Mouse (Mus musculus): ENCODE measurements around the gene Lama1. TPM values are rescaled to one million over a fixed set of nuclear protein-coding genes. Genes with fewer than 3 reads are reported as not detected.

Gene Lama1
- 1 to 10 TPM; 2.3 to 2.6 TPM for total RNA-seq (2021)
- long read RNA-seq, experiment 1: 0 reads
- long read RNA-seq, experiment 2, partial matches to known transcripts: 1 of 1 reads
- long read RNA-seq, experiment 2, other reads (novel, unspliced or antisense): 0 of 1 reads

DNA sequence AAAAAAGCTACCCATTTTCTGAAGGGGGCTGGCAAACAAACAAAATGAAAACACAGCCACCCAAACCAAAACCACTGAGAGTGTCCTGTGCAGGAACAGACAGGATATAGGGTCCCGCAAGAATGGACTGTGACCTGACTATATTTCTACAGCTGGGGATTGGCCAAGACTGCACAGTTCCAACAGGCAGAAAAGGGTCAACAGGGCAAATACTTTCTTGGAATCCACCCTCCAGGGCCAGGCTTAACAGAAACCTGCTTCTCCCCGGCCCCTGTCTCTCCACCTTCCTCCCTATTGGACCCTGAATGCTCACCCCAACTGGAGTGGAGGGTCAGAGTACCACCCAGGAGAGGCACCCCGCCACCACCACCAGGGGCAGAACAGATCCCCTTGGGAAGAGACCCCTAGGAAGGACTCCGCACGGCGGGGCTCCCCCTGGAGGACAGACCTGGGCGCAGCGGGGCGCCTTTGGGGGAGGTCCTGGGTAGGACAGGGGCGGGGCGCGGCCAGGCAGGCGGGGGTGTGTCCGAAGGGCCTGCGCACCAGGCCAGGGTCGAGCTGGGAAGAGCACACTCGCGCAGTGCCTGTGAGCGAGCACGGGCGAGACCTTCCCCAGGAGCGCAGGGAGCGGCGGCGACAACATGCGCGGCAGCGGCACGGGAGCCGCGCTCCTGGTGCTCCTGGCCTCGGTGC is at the start of gene Lama1:
Gene Lama1, plus strand, starts transcription at position 566 of the 693 bp plus-strand sequence.
- peak; percentile 57 to 70 for DNase-seq

DNA sequence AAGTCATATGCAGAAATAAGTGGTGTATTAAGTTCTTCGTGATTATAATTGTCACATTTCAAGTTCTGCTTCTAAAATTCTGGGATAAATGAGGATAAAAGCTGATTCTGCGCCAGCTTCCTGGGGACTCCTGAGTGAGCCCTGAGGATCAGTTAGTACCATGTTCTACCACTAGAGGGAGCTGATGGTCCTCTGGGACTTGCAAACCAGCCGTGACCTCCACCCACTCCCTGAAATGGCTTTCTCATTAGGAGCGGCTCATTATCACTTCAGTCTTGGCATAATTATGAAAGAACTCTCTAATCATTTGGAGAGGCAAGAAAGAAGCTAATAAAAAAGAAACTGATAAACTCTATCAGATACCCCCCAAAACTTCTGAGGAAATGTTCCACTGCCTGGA is 45.6 kb upstream of the Lama1 start:
- peak; percentile 70 to 82 for DNase-seq

DNA sequence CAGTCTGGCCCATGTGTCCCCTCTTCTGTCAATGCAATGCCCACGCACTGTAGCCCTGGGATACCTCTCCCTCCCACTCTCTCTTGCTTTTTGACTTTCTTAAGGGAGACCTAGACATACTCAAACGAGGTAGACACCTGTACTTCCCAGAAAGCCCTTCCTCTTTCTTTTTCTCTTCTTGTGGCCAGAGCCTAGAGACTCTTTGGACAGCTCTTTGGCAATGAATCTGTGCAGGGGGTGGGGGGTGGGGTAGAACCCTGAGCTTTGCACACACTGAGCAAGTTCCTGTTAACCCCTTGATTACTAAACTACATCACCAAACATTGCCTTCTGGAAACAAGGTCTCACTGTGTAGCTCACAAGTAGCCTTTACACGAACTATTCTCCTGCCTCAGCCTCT is 32.8 kb upstream of the Lama1 start:
- no peak for DNase-seq

DNA sequence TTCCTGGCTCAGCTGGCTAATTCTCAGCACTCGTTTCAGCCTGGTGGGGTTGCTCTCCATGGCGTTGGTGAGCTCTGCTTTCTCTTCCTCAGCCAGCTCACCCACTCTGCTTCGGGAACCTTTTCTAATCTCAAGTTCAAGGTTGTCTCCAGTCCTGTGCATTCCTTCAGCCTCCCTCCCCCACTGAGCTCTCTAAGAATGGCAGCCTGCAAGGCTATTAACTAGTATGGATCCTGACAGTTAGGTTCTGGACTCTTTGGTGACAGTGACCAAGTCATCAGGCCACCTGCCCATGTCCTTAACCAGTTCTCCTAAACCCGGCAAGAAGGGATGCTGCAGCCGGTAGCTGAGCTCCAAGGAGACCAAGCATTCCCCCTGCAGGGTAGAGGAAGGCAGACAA is 30.1 kb upstream of the Lama1 start:
- no peak for DNase-seq

DNA sequence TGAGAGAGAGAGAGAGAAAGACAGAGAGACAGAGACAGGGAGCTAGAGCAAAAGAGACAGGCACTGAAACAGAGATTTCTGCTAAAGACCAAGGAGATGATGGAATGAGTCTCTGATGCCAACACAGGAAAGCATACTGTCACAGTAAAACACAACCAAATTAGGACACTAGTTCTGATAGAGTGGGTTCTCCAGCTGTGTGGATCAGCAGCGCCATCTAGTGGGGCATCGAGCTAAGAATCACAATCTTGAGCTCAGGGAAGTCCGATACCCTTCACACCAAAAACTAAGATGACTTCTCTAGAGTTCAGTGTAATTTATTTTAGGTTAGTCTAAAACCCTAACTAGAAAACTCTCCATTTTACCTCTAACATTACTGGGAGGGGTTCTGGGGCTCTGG is 29.1 kb upstream of the Lama1 start:
- DNase-seq: peak; percentile 25 to 82

DNA sequence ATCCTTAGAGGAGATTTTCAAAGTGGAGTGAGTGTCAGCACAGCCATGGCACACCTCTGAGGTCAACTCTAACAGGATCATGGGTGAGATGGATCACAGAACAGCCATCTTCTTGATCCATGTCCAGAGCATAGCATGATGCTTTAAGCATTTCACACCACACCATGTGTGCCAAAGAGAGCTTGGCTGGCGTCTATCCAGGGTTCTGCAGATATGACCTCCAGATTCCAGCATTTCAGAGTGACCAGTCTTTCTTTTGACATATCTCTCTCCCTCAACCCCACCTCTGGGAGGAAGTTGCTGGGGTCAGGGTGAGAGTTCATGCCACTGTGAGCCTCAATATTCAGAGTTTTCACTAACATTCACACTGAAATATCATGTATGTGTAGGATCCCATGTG is 18.5 kb upstream of the Lama1 start:
- DNase-seq: no peak

DNA sequence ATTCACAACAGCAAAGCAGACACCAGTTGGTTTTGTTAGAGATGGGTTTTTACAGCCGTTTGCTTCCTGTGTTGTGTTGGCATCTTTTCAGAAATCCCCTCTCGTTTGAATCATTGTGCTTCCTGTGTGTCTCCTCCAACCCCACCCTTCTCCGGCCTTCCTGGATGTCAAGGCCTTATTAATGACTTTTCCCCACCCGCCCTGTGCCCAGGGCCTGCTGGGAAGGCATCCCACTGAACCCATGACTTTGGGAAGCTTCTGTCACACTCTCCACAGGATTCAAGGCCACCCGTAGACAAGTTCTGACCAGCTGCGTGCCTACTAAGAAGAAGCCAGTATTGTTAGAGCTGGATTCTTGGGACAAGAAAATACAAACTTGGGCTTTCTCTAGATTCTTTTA is 16.0 kb upstream of the Lama1 start:
- DNase-seq: no peak

DNA sequence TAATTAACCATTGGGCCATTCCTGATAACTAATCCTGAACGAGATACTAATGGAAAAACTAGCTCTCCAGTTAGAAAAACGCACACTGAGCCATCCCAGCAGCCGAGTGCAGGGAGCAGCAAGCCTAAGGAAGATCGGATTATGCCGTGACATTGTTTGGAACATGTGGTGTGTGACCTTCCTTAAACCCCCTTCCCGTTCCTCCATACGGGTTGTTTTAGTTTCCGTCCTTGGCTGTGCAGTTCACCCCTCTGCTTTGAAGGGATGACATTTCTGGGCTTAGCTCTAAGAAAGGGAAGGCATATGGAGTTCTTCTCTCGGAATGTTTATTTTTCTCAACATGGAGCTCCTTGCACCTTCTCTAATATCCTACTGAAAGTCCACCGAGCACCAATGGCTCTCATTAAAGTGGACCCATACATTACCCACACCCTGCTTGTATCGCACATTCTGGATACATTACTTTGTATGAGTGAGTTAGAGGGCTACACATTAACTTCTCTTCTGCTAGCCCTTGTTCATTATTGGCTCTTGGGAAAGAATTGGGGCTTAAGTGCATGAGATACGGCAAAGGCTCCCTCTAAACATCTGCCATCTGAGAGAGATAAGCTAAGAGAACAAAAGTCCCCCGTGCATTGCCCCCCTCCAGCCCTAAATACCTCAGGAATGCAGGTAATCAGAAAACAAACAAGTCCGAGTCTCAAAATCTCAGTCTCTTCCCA is 11.9 kb upstream of the Lama1 start:
- no peak for DNase-seq

DNA sequence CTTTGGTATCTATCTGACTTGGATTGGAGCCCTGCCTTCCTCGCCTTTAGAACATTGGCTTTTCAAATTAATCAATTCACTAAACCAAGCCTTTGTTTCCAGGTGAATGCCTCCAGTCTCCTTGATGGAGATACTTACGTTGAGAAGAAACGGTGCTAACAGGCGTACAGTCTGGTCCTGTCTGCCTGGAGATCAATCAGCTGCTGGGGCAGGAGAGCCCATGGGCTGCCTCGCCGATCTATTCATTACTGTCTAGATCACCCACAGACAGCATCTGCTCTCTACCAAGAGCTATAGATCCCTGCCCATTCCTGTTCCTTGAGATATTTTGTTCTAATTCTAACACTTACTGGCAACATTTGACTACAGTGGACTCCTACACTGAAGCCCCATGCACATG is 9.6 kb upstream of the Lama1 start:
- no peak for DNase-seq

DNA sequence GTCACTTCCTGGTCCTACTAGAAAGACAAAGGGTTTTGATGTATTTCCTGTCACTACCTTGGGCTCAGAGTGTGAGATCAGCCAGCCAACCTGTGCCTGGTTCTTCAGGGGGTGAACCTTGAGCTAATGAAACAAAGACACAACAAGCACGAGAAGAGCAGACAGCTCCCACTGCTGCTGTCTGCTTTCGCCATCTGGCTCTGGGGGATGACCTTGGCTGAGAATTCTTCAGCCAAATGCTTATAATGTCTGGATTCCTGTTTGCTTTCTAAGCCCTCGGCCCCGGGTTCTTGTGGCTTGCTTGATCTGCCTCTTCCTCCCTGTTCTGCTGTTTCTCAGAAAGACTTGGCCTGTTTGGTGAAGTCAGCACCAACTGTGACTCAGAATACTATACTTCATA is 6.4 kb upstream of the Lama1 start:
- no peak for DNase-seq

DNA sequence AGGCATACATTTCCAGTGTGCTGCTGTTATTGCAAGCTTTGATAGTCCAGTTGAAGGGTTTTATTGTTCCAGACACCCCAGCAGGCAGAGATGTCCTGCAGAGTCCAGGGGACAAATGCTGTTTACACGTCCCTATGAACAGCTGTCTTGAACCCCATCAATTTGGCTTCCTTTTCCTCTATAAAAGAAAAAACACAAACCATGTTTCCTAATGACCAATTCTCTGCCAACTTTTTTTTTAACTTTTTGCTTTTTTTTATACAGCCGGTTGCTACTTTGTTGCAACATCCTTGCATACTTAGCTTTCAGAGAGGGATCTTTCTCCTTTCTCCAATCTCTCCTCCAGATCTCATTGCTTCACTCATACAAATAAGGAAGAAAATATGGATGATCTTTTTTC is 4.4 kb upstream of the Lama1 start:
- no peak for DNase-seq

DNA sequence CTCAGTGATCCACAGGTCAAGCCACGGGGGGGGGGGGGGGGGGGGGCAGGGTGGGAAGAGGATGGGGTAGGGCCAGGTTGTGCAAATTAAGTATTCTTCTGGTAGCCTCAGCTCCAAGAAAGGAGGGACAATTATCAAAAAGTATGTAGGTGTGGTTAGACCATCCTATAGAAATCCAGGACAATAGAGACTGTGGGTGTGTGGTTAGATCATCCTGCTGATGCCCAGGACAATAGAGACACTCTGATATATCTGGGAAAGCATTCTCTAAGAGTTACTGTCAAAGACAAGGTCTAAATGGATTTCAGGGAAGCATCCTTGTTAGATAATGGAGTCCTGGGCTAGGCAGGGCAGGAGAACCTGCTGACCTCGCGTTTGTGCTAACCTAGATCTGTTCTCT is 3.2 kb upstream of the Lama1 start:
- DNase-seq: no peak

DNA sequence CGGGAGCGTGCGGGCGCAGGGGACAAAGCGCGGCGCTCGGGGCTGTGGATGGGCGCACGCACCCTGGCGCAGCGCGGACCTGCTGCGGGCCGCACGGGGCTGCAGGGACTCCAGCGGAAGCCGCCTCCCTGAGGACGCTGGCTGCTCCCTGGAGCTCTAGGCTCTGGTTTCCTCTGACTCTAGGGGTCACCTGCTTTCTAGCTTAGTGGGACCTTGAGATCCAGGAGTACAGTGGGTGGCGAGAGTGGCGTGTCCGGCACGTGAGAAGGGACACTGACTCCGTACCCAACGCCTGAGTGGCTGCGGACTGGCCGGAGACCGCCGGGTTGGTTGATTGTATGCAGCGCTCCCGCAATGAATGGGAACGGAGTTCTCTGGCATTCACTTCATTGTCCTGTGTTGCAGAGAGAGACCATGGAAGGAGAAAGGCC is 417 bp downstream of the Lama1 start:
- peak in 1 of 2 experiments; percentile 8 for DNase-seq

DNA sequence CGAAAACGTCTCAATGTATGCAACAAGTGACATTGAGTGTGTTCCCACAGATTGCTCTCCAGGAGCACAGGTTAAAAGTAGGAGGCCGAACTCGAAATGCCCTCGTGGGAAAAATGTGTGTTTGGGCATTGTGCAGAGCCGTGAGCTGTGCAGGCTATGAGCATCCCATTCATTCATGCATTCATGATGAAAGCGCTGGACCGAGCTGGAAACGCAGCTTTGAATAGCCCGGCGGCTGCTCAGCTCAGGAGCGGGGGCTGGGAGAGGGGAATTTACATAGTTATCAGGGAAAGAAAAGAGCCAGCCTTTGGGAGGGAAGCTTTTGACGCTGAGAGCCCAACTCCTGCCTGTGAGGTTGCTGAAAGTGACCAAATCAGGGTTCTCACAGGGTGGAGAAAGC is 1.2 kb downstream of the Lama1 start:
- no peak for DNase-seq

DNA sequence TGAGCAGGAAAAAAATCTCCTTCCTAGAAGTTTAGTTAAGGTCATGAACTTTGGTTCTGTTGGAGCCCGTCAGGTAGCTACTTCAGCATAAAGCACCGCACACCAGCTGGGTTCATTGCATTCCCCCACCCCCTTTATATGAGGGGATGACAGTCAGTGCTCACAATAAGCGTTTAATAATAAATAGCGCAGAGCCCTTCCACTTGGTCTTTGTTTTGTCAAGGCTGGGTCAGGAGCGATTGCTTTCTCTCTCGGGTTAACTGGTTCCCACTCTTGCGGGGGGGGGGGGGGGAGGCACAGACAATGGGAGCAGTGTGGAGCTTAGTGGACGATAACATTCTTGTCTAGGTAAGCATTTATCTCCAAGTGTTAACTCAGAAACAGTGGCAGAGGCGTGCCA is 4.7 kb downstream of the Lama1 start:
- no peak for DNase-seq

DNA sequence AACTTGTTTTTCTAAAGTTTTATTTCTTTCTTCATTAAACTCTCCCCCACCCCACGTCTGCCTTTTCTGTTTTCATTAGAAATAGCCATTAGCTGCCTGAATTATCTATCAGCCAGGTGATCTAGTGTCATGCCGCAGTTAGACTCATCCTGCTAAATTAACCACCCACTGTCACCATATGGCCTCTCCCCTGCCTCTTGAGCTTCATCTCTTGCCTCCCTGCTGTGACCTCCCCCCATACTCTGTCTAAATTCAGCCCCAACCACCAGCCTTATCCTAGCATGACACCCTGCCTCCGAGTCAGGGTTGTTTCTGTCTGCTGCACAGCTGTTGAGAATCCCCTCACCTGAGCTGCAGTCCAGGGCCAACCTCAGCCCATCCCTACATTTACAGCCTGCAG is 5.9 kb downstream of the Lama1 start:
- DNase-seq: no peak

DNA sequence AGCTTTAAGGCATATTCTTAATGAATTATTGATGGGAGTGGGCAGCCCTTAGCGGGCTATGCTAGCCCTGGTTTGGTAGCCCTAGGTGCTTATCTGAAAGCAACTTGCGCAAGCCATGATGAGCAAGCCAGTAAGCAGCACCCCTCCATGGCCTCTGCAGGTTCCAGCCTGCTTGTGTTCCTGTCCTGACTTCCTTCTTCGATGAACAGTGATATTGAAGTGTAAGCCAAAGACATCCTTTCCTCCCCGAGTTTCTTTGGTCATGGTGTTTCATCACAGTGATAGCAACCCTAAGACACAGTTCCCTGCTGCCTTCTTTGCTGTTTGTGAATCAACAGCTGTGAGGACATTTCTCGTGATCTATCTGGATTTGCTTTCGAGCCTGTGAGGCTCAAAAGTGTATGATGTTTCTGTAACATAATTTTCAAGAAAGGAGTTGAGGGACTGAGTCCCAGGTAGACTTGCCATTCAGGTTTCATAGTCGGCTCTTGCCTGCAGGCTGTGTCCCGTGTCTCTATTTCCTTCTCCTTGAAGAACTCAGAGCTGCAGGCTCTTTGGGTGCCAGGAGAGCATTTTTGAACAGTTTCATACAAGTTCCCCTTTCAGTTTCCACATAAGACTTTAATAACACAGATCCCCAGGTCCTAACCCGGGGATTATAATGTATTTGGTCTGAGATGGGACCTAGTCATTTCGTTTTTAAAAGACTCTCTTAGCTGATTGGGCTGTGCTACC is 8.1 kb downstream of the Lama1 start:
- no peak for DNase-seq

DNA sequence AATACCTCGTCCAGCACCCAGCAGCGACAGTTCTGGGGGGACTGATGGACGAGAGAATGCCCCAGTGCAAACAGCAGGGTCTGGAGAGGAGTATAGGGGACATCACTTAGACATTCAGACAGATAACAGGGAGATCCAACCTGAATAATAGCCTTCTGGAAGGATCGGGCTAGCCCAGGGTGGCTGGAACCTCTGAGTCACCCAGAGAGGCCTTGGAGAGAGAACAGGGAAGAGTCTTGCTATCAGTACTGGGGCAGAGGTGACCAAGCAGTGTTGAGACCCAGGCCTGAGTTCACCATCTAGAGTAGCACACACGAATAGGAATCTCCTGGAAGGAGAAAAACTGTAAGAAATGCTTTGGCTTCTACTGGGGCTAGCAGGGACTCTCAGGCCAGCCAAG is 9.3 kb downstream of the Lama1 start:
- DNase-seq: no peak

DNA sequence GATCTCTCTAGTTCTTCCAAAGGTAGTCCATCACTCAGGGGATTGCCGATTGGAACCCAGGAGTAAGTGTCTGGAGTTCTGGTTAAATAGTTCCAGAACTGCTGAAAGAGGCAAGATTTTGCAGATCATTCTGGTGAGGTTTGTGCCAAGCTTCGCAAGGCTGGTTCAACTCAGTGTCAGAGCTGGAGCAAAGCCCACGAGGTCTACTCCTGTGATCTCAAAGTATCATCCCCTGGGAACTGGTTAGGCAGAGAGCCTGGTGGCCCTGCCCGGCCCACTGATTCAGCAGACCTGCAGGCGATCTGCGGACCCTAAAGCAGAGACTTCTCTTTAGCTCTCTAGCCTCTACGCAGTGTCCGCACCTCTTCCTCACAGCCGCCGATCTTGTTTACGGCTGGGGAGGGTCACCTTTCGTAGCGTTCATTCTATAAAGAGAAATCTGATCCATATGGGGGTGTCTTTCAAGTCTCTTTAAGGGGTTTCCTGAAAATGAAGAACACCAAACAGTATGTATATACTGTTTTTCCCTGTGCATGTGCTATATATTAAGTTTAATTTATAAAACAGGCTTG is 10.8 kb downstream of the Lama1 start:
- DNase-seq: no peak

DNA sequence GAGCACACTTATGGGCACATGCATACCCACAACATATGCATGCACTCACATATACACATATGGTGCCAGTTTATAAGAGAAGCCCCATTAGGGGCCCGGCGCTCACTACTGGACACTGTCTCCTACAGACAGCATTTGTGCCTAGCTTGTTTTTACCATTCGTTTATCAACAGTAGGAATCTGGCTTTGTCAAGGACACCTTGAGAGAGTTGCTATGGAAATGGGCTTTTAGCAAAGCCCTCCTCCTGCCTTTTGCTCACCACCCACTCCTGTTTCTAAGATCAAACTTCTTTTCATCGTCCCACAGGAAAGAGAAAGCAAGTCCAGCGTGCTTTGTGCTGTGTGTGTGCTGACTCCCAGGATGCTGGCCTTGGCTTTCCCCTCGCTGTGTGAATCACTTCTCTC is 13.3 kb downstream of the Lama1 start:
- no peak for DNase-seq

DNA sequence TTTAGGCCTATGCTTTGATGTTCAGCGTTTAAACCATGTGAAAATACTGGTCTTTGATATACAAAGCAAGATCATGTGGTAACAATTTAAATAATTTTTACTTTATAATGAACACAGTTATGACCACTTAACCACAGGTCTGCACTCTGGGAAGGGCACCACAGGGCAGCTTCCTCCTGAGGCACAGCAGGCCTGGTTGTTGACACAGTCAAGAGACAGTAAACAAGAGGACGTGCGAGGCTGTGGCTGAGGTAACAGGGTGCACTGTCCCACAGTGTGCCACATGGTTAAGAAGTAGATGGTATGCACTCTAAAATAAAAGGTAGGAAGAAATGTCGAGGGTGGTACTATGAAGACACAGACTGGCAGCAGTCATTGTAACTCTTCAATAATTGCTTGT is 14.3 kb downstream of the Lama1 start:
- DNase-seq: no peak

DNA sequence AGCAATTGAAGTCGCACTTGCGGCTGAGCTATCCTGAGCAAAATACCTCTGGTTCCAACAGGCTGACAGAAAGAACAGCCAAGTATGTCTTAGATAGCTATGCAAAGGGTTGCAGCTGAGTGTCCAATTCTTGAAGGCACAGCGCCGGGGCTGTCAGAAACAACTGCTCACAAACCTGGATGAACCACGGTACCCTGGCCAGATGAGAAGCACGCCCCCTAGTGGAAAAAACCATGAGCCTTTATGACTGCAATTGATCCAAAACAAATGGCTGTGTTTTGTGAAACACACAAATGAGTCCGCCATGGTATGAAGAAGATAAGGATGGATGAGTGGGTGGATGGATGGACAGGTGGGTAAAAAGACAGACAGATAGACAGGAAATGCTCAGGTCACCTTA is 15.9 kb downstream of the Lama1 start:
- DNase-seq: no peak

DNA sequence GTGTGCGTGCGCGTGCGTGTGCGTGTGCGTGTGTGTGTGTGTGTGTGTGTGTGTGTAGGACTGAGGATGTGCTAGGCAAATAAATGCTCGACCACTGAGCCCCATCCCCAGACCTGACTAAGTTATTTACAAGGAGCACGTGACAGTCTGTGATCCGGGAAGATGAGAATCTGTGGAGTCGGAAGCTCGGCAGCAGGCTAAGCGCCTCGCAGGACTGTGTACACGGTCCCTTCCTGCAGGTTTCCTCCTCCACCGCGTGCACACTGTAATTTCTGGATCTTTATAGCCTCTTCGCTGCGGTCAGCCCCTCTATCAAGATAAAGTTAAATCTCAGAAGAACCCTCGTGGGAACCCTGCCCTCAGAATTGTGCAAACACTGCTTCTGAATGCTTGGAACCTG is 18.4 kb downstream of the Lama1 start:
- DNase-seq: no peak

Measured in heart, adult 18-20 months (tissue).